Mouse (Mus musculus): ENCODE data around the gene Dlg4.

Gene Dlg4

DNA sequence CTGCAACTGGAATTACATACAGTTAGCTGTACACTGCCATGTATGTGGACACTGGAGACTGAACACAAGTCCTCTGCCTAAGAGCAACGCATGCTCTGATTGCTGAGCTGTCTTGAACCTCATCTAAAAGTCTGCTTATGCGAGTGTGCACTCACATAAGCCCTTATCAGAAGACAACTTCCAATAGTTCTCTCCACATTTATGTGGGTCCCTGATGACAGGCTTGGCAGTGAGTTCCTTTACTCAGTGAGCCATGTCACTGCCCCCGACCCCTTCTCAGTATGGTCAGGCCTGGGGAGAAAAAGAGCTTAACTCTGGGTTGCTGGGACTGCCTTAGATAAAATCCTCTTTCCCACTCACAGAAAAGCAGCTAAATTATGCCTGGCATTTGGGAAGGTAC is at the start of gene Dlg4:
TSS of gene Dlg4 (plus strand) at position 274 of the 400 bp plus-strand sequence.
- ChIA-PET POLR2A (interaction anchor here (0.7 to 14.9 kb wide), 14 partner anchors 8 to 522 kb away, joined by 3 to 151 read pairs (median 4); partner anchors contain the start of genes Dvl2 (in 2 of the 4), Eif5a (in 1 of the 4) and Spem1 (in 1 of the 4)), CTCF (interaction anchor here in 1 of 4 experiments (3.6 kb wide), 1 partner anchor 11 kb away, joined by 29 read pairs; no protein-coding TSS in a partner anchor)

- CTCF ChIA-PET, result interaction anchor here in 1 of 4 experiments (0.7 kb wide), 1 partner anchor 540 kb away, joined by 9 read pairs; no protein-coding TSS in a partner anchor
- POLR2A ChIA-PET, result interaction anchor here (0.7 to 9.1 kb wide), 11 partner anchors 12 to 212 kb away, joined by 3 to 62 read pairs (median 5); partner anchors contain the start of genes Ctdnep1 (in 2 of the 4), Elp5 (in 2 of the 4), Gabarap (in 1 of the 4) and Slc2a4 (in 1 of the 4)
Measured at GRCm38 (mm10) chr11:69968793-69969192, 47.9 kb upstream of the Dlg4 start.

DNA sequence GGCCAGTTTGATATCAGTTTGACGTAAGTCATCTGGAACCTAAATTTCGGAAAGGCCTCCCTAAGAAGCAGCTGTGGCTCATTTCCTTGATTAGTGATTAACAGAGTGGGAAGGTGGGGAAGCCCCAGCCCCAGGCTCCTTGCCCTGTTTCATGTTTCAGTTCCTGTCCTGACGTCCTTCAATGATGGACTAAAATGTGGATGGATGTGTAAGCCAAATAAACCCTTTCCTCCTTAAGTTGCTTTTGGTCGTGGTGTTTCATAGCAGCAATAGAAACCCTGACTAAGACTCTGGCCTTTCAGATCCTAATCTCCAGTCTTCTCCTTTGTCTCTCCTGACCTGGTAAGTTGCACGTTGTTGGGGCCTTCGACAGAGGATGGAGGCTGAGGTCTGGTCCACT is 46.5 kb upstream of the Dlg4 start:
- POLR2A ChIA-PET, result interaction anchor here (0.6 to 9.1 kb wide), 9 partner anchors 10 to 50 kb away, joined by 3 to 62 read pairs (median 4); partner anchors contain the start of genes Ctdnep1 (in 2 of the 4), Acadvl (in 1 of the 4), Elp5 (in 1 of the 4) and Slc2a4 (in 1 of the 4)
- CTCF ChIA-PET, result no interaction called here

DNA sequence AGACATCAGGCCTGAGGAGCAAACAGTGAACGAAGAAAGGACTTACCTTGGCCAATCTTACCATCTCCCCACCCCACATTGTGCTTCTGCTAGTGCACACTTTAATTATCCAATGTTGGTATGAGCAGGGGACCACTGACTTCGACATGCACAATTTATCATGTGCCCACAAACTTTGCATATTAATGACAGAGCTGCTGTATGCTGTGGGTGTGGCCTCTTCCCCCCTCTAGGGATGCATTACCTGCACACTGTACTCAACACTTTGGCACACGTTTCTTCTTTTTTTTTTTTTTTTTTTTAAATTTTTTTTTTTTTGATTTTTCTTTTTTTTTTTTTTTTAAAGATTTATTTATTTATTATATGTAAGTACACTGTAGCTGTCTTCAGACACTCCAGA is 46.0 kb upstream of the Dlg4 start:
- CTCF ChIA-PET, result interaction anchor here in 1 of 4 experiments (0.6 kb wide), 1 partner anchor 230 kb away, joined by 4 read pairs; no protein-coding TSS in a partner anchor
- POLR2A ChIA-PET, result interaction anchor here (0.6 to 9.1 kb wide), 11 partner anchors 9 to 361 kb away, joined by 3 to 62 read pairs (median 4); partner anchors contain the start of genes Ctdnep1 (in 2 of the 4), Elp5 (in 1 of the 4) and Slc2a4 (in 1 of the 4)

GRCm38 (mm10) chr11:69974907-69975306 is 41.8 kb upstream of the Dlg4 start:
- CTCF ChIA-PET, result interaction anchor here in 1 of 4 experiments (0.7 kb wide), 1 partner anchor 215 kb away, joined by 3 read pairs; no protein-coding TSS in a partner anchor
- POLR2A ChIA-PET, result interaction anchor here in 2 of 4 experiments (1.0 to 2.0 kb wide), 4 partner anchors 11 to 41 kb away, joined by 4 to 5 read pairs (median 4); partner anchors contain the start of gene Gabarap (in 2 of the 2)

- ChIA-PET POLR2A (interaction anchor here in 3 of 4 experiments (0.5 to 2.0 kb wide), 8 partner anchors 10 to 938 kb away, joined by 3 to 5 read pairs (median 4); partner anchors contain the start of genes Dvl2 (in 1 of the 3) and Gabarap (in 1 of the 3)), CTCF (interaction anchor here in 1 of 4 experiments (0.6 to 0.7 kb wide), 2 partner anchors 25 to 201 kb away, joined by 4 to 13 read pairs; no protein-coding TSS in a partner anchor)
Measured at GRCm38 (mm10) chr11:69976271-69976670, 40.5 kb upstream of the Dlg4 start.

DNA sequence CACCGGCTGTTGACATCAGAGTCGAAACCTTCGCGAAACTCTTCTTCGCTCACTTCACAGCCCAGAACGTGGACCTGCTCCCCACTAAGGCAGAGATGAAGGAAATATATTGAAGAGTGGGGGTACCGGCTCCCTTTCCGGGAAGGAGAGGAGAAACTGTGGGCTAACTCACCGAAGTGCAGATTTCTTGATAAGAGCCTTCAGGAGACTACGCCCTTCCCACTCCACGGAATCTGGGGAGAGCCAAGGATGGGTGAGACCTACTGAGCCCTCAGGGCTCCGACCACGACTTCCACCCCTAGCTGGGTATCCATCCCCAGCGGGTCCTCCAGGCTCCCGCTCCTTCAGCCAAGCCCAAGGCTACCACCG is 36.9 kb upstream of the Dlg4 start:
- CTCF ChIA-PET, result interaction anchor here in 2 of 4 experiments (0.6 to 1.9 kb wide), 13 partner anchors 12 to 222 kb away, joined by 3 to 18 read pairs (median 4); partner anchors contain the start of gene Gabarap (in 1 of the 2)
- POLR2A ChIA-PET, result interaction anchor here (0.6 to 8.0 kb wide), 116 partner anchors 8 to 689 kb away, joined by 3 to 137 read pairs (median 5); partner anchors contain the start of genes 2810408A11Rik (in 3 of the 4), Cldn7 (in 3 of the 4), Dvl2 (in 3 of the 4) and Eif5a (in 3 of the 4)

DNA sequence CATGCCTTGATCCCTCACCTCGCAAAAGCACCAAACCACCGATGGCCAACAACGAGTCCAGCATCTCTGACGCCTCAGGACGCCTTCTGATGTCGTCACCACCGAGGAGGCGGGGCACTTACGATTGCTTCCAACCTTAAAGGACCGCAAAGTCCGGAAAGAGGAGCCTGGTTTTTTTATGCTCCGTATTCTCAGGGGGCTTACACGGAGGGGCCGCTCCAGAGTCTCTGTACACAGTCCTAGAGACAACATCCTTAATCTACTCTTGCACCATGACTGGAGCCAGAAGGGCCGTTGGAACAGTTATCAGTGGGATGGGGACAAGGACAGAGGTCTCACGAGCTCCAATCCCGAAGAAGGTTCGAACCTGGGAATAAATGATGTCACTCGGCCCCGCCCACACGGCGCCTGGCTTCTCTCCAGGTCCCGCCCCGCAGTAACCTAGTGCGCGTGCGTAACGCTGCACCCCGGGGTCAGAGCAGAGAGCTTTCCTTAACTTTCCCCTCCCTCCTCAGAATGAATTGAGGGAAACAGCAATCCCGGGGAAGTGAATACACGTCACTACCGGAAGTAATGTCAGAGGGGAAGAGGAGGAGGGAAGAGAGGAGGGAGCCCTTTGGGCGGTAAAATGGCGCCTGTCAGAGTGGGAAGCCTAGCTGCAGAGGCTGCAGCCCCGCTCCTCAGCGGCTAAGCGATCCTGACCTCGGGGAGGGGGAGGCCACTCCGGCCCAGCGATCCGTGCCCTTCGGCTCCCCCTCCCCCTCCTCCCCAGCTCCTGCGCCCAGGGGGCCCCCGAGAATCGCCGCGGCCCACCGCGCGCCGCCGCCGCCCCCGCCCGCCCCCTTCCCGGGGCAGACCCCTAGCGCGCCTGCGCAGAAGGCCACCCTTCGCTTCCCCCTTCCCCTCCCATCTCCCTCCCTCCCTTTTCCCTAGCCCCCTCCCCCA is 36.3 kb upstream of the Dlg4 start:
- ChIA-PET POLR2A (interaction anchor here (0.6 to 8.0 kb wide), 134 partner anchors 8 to 720 kb away, joined by 3 to 137 read pairs (median 4); partner anchors contain the start of genes 2810408A11Rik (in 3 of the 4), Cldn7 (in 3 of the 4), Dvl2 (in 3 of the 4) and Eif5a (in 3 of the 4)), CTCF (interaction anchor here in 3 of 4 experiments (0.6 to 1.9 kb wide), 15 partner anchors 11 to 249 kb away, joined by 3 to 18 read pairs (median 4); partner anchors contain the start of gene Gabarap (in 1 of the 3))

- CTCF ChIA-PET, result interaction anchor here (0.6 to 1.9 kb wide), 12 partner anchors 10 to 250 kb away, joined by 3 to 18 read pairs (median 6); partner anchors contain the start of gene Gabarap (in 1 of the 4)
Measured at GRCm38 (mm10) chr11:69981141-69981762, 35.5 kb upstream of the Dlg4 start, which contains the start of gene Ctdnep1. TSS of gene Ctdnep1 (plus strand) at chr11:69981156.

GRCm38 (mm10) chr11:69982225-69982624 is 34.5 kb upstream of the Dlg4 start, which contains the start of gene Elp5:
TSS of gene Elp5 (minus strand) at chr11:69982517.
- ChIA-PET CTCF (interaction anchor here (0.6 to 1.6 kb wide), 5 partner anchors 14 to 48 kb away, joined by 3 to 7 read pairs (median 4); no protein-coding TSS in a partner anchor), POLR2A (interaction anchor here (0.6 to 8.0 kb wide), 32 partner anchors 9 to 223 kb away, joined by 3 to 137 read pairs (median 9); partner anchors contain the start of genes Gabarap (in 3 of the 4), Slc2a4 (in 3 of the 4), Cldn7 (in 2 of the 4) and Dvl2 (in 2 of the 4))

More at GRCm38 (mm10) chr11:69981141-69981762, 35.5 kb upstream of the Dlg4 start, which contains the start of gene Ctdnep1:
- POLR2A ChIA-PET, result interaction anchor here (0.6 to 8.0 kb wide), 89 partner anchors 8 to 719 kb away, joined by 3 to 137 read pairs (median 5); partner anchors contain the start of genes 2810408A11Rik (in 3 of the 4), Cldn7 (in 3 of the 4), Eif5a (in 3 of the 4) and Gabarap (in 3 of the 4)

GRCm38 (mm10) chr11:69982877-69983276 is 33.9 kb upstream of the Dlg4 start:
- CTCF ChIA-PET, result interaction anchor here in 1 of 4 experiments (0.9 kb wide), 1 partner anchor 23 kb away, joined by 3 read pairs; no protein-coding TSS in a partner anchor
- POLR2A ChIA-PET, result interaction anchor here in 3 of 4 experiments (1.0 to 8.0 kb wide), 11 partner anchors 9 to 81 kb away, joined by 3 to 137 read pairs (median 57); partner anchors contain the start of genes Cldn7 (in 2 of the 3), Gabarap (in 2 of the 3), Phf23 (in 2 of the 3) and Eif5a (in 1 of the 3)

- ChIA-PET POLR2A (interaction anchor here in 2 of 4 experiments (1.0 to 8.0 kb wide), 9 partner anchors 8 to 63 kb away, joined by 3 to 137 read pairs (median 6); partner anchors contain the start of genes Gabarap (in 2 of the 2), Phf23 (in 2 of the 2), Acadvl (in 1 of the 2) and Eif5a (in 1 of the 2)), CTCF (no interaction called here)
Measured at GRCm38 (mm10) chr11:69983377-69983776, 33.4 kb upstream of the Dlg4 start.

- ChIA-PET CTCF (interaction anchor here in 2 of 4 experiments (0.6 to 1.9 kb wide), 2 partner anchors 36 to 866 kb away, joined by 3 to 6 read pairs; partner anchors contain the start of gene Slc2a4 (in 1 of the 2)), POLR2A (interaction anchor here in 3 of 4 experiments (0.5 to 8.0 kb wide), 9 partner anchors 7 to 261 kb away, joined by 3 to 86 read pairs (median 4); partner anchors contain the start of genes Dvl2 (in 1 of the 3), Eif5a (in 1 of the 3), Gabarap (in 1 of the 3) and Phf23 (in 1 of the 3))
Measured at GRCm38 (mm10) chr11:69984431-69984830, 32.3 kb upstream of the Dlg4 start.

DNA sequence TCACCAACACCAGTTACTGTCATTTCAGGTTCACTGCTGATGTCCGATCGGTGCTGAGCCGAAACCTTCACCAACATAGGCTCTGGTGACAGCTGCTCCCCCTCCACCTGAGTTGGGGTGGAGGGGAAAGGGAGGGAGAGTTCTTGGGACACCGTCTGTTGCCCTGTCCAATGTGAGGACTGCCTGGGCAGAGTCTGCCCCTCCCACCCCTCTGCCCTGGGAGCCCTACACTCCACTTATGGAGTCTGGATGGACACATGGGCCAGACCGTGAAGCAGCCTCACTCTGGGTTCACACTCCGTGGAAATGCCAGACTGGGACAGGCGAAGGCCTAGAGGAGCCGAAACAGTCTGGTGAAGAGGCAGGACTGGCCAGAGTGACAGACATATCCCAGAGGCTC is 26.8 kb upstream of the Dlg4 start:
- ChIA-PET POLR2A (interaction anchor here in 2 of 4 experiments (1.0 to 6.4 kb wide), 4 partner anchors 8 to 248 kb away, joined by 3 to 137 read pairs (median 14); partner anchors contain the start of genes 0610010K14Rik (in 1 of the 2), Ctdnep1 (in 1 of the 2), Eif5a (in 1 of the 2) and Elp5 (in 1 of the 2)), CTCF (no interaction called here)

- POLR2A ChIA-PET, result interaction anchor here (0.5 to 6.4 kb wide), 52 partner anchors 9 to 979 kb away, joined by 3 to 137 read pairs (median 4); partner anchors contain the start of genes Dvl2 (in 4 of the 4), Acadvl (in 3 of the 4), Ctdnep1 (in 3 of the 4) and Eif5a (in 3 of the 4)
- CTCF ChIA-PET, result interaction anchor here in 1 of 4 experiments (1.0 to 1.9 kb wide), 5 partner anchors 10 to 42 kb away, joined by 3 to 8 read pairs (median 6); partner anchors contain the start of genes Ctdnep1, Dvl2 and Slc2a4
Measured at GRCm38 (mm10) chr11:69990850-69991691, 25.7 kb upstream of the Dlg4 start, which contains the start of gene Gabarap. TSS of gene Gabarap (plus strand) at chr11:69991143.

All from embryonic stem cell, embryonic (primary cell).